Comparison of ENCODE assay signal across 10 mouse cellular contexts in genomic region chr6:29432676-29433037, GRCm38 (mm10). TPM values are rescaled to one million over a fixed set of nuclear protein-coding genes. Genes with fewer than 3 reads are reported as not detected.
DNase-seq lines count a peak whose midpoint lies in the region; ATAC-seq and TF ChIP-seq lines count a peak whose summit lies in the region.
"Had no signal": no experiment of that assay in that cellular context is flagged by ENCODE, and none has a peak within 500 bp of the region (broad histone marks: within the 10 kb centered on the region; RNA-seq: fewer than 3 reads in every experiment).

No protein-coding gene starts in this region.

- peaks cover 22% of the 10 kb centered on the region for H3K79me3 ChIP-seq in C2C12 (ENCODE audit: low read depth)

- no peak overlapping the region; the same call in 1 of the 2 replicates for H3K9ac ChIP-seq in hindbrain, embryonic 11.5 days (ENCODE audit: low read depth, low read length)

- H3K4me1 ChIP-seq in hindbrain, embryonic 11.5 days (replicated peaks; ENCODE audit: control insufficient read depth, insufficient read depth, low read length) = peaks cover 24% of the 10 kb centered on the region
- peaks cover 50% of the 10 kb centered on the region for H3K4me1 ChIP-seq in midbrain, embryonic 10.5 days

- peak overlapping the region; percentile 86 for H3K4me2 ChIP-seq in hindbrain, embryonic 11.5 days (replicated peaks; ENCODE audit: low read depth, low read length)

- no peak for TF ChIP-seq CTCF in gastrocnemius, adult 2 months (IDR thresholded peaks at IDR 0.05)
- TF ChIP-seq CTCF in C2C12 (IDR thresholded peaks at IDR 0.05; ENCODE audit: control insufficient read depth, insufficient read depth, insufficient read length) = no peak

- no peaks in the 10 kb centered on the region for H3K9me3 ChIP-seq in hindbrain, embryonic 11.5 days (ENCODE audit: control insufficient read depth, low read length)
- no peaks in the 10 kb centered on the region for H3K9me3 ChIP-seq in midbrain, embryonic 10.5 days (replicated peaks)

- no peak for ATAC-seq in hindbrain, embryonic 11.5 days (ENCODE audit: low FRiP score)
- ATAC-seq in erythroblast, adult 5-6 weeks (replicated peaks; ENCODE audit: low FRiP score, poor library complexity, severe bottlenecking) = no peak

- H3ac ChIP-seq in C2C12 (ENCODE audit: control insufficient read depth, insufficient read length, low read depth) = no peak overlapping the region

- H3K79me2 ChIP-seq in C2C12 (ENCODE audit: control insufficient read depth, insufficient read depth) = peaks cover 42% of the 10 kb centered on the region

- DNase-seq in gastrocnemius, adult 2 months = no peak
- DNase-seq in gastrocnemius, postnatal 14 days = no peak
- DNase-seq in hindbrain, embryonic 11.5 days (ENCODE audit: low spot score) = peak; percentile 26
- no peak for DNase-seq in midbrain, embryonic 10.5 days (ENCODE audit: low spot score)
- no peak for DNase-seq in thymus, postnatal 14 days
- DNase-seq in spleen, adult 12 weeks (ENCODE audit: low spot score) = no peak
- DNase-seq: right cerebral cortex, postnatal 25 days had no signal

- H3K27ac ChIP-seq in gastrocnemius, adult 2 months = peak overlapping the region; percentile 99
- no peak overlapping the region for H3K27ac ChIP-seq in hindbrain, embryonic 11.5 days (ENCODE audit: low read depth, low read length)
- H3K27ac ChIP-seq in midbrain, embryonic 10.5 days (replicated peaks) = peak overlapping the region; percentile 76; the same call in 1 of the 2 replicates

- peaks cover 7% of the 10 kb centered on the region for H3K36me3 ChIP-seq in C2C12 (ENCODE audit: control insufficient read depth, insufficient read depth)
- H3K36me3 ChIP-seq in hindbrain, embryonic 11.5 days (ENCODE audit: control insufficient read depth, insufficient read depth, low read length) = no peaks in the 10 kb centered on the region
- H3K36me3 ChIP-seq in midbrain, embryonic 10.5 days = no peaks in the 10 kb centered on the region

- intact Hi-C loops in gastrocnemius, adult 2 months (cut with DNase I) = no loop called here
- intact Hi-C loops in gastrocnemius, postnatal 14 days (cut with DNase I; ENCODE audit: low total_unique reads) = no loop called here

- peak overlapping the region; percentile 94 for H3K4me3 ChIP-seq in gastrocnemius, adult 2 months
- H3K4me3 ChIP-seq in C2C12 (ENCODE audit: insufficient read depth, poor library complexity, severe bottlenecking) = peak overlapping the region; percentile 64
- peak overlapping the region; percentile 42 for H3K4me3 ChIP-seq in hindbrain, embryonic 11.5 days (ENCODE audit: low read depth, low read length)
- H3K4me3 ChIP-seq in midbrain, embryonic 10.5 days = peak overlapping the region; percentile 58

- no peaks in the 10 kb centered on the region for H3K27me3 ChIP-seq in C2C12 (ENCODE audit: control insufficient read depth, insufficient read depth, insufficient read length)
- H3K27me3 ChIP-seq in hindbrain, embryonic 11.5 days (ENCODE audit: control insufficient read depth, insufficient read depth, low read length) = peaks cover 30% of the 10 kb centered on the region
- peaks cover 61% of the 10 kb centered on the region for H3K27me3 ChIP-seq in midbrain, embryonic 10.5 days (ENCODE audit: low read depth, poor library complexity, severe bottlenecking)

TF ChIP-seq in C2C12, 6 proteins besides CTCF, POLR2A, EP300 and RAD21:
- no peak for TF ChIP-seq USF1 (IDR thresholded peaks at IDR 0.05; ENCODE audit: low read depth)

RNA-seq across cellular contexts. Expression of gene Flnc, which starts 0.4 kb away (rescaled TPM):
- 100 to 1,000 TPM; 285 to 430 TPM for total RNA-seq in gastrocnemius, adult 2 months (2021)
- total RNA-seq in gastrocnemius, postnatal 14 days (2021) = 100 to 1,000 TPM; 267 to 438 TPM
- polyA plus RNA-seq in C2C12 (2012; fragmentation: generic; extraction: Trizol) = 51.0 TPM
- polyA plus RNA-seq in hindbrain, embryonic 11.5 days (2014; fragmentation: Nextera tagmentation; extraction: Ambion mirVana) = 2.5 and 2.9 TPM in 2 replicates
- polyA plus RNA-seq in midbrain, embryonic 10.5 days (2016; fragmentation: Nextera tagmentation; extraction: Ambion mirVana) = 2.8 and 4.1 TPM in 2 replicates
- not detected in 2 replicates for total RNA-seq in erythroblast, adult 5-6 weeks (2015; ENCODE audit: low replicate concordance)
- not detected in 2 replicates for total RNA-seq in erythroblast, adult 5-6 weeks (2017; ENCODE audit: low replicate concordance)

RNA-seq across cellular contexts. Expression of gene Atp6v1f, which starts 34.9 kb away (rescaled TPM):
- 100 to 1,000 TPM; 110 to 112 TPM for total RNA-seq in gastrocnemius, adult 2 months (2021)
- total RNA-seq in gastrocnemius, postnatal 14 days (2021) = 10 to 100 TPM; 97.8 to 99.2 TPM
- polyA plus RNA-seq in C2C12 (2012; fragmentation: generic; extraction: Trizol) = 210 TPM
- 209 and 215 TPM in 2 replicates for polyA plus RNA-seq in hindbrain, embryonic 11.5 days (2014; fragmentation: Nextera tagmentation; extraction: Ambion mirVana)
- polyA plus RNA-seq in midbrain, embryonic 10.5 days (2016; fragmentation: Nextera tagmentation; extraction: Ambion mirVana) = 202 and 219 TPM in 2 replicates
- total RNA-seq in erythroblast, adult 5-6 weeks (2015; ENCODE audit: low replicate concordance) = 61.9 and 77.2 TPM in 2 replicates
- total RNA-seq in erythroblast, adult 5-6 weeks (2017; ENCODE audit: low replicate concordance) = 27.2 and 37.2 TPM in 2 replicates

RNA-seq across cellular contexts. Expression of gene Ccdc136, which starts 36.5 kb away (rescaled TPM):
- total RNA-seq in gastrocnemius, adult 2 months (2021) = 10 to 100 TPM in 1 of 2 experiments, 1 to 10 TPM in 1; 9.6 to 10.5 TPM
- 10 to 100 TPM in 1 of 2 experiments, 1 to 10 TPM in 1; 9.6 to 13.2 TPM for total RNA-seq in gastrocnemius, postnatal 14 days (2021)
- polyA plus RNA-seq in C2C12 (2012; fragmentation: generic; extraction: Trizol) = 8.1 TPM
- 25.4 and 27.0 TPM in 2 replicates for polyA plus RNA-seq in hindbrain, embryonic 11.5 days (2014; fragmentation: Nextera tagmentation; extraction: Ambion mirVana)
- 20.9 and 21.7 TPM in 2 replicates for polyA plus RNA-seq in midbrain, embryonic 10.5 days (2016; fragmentation: Nextera tagmentation; extraction: Ambion mirVana)
- not detected in 2 replicates for total RNA-seq in erythroblast, adult 5-6 weeks (2015; ENCODE audit: low replicate concordance)
- not detected in 2 replicates for total RNA-seq in erythroblast, adult 5-6 weeks (2017; ENCODE audit: low replicate concordance)

RNA-seq across cellular contexts. Expression of gene Atp6v1fnb, which starts 38.6 kb away (rescaled TPM):
- total RNA-seq in gastrocnemius, adult 2 months (2021) = not detected
- total RNA-seq in gastrocnemius, postnatal 14 days (2021) = not detected
- not detected for polyA plus RNA-seq in C2C12 (2012; fragmentation: generic; extraction: Trizol)
- polyA plus RNA-seq in hindbrain, embryonic 11.5 days (2014; fragmentation: Nextera tagmentation; extraction: Ambion mirVana) = not detected in 2 replicates
- not detected in 2 replicates for polyA plus RNA-seq in midbrain, embryonic 10.5 days (2016; fragmentation: Nextera tagmentation; extraction: Ambion mirVana)
- not detected in 2 replicates for total RNA-seq in erythroblast, adult 5-6 weeks (2015; ENCODE audit: low replicate concordance)
- not detected in 2 replicates for total RNA-seq in erythroblast, adult 5-6 weeks (2017; ENCODE audit: low replicate concordance)

RNA-seq across cellular contexts. Expression of gene Opn1sw, which starts 44.4 kb away (rescaled TPM):
- under 1 TPM; 0.17 to 0.18 TPM for total RNA-seq in gastrocnemius, adult 2 months (2021)
- under 1 TPM; 0.09 to 0.14 TPM for total RNA-seq in gastrocnemius, postnatal 14 days (2021)
- 0.06 TPM for polyA plus RNA-seq in C2C12 (2012; fragmentation: generic; extraction: Trizol)
- 0.10 and 0.31 TPM in 2 replicates for polyA plus RNA-seq in hindbrain, embryonic 11.5 days (2014; fragmentation: Nextera tagmentation; extraction: Ambion mirVana)
- polyA plus RNA-seq in midbrain, embryonic 10.5 days (2016; fragmentation: Nextera tagmentation; extraction: Ambion mirVana) = 0.14 and 0.20 TPM in 2 replicates
- not detected in 2 replicates for total RNA-seq in erythroblast, adult 5-6 weeks (2015; ENCODE audit: low replicate concordance)
- not detected in 2 replicates for total RNA-seq in erythroblast, adult 5-6 weeks (2017; ENCODE audit: low replicate concordance)
- total RNA-seq: adrenal gland, postnatal 36 days had no signal

Comparison
In these comparisons a context has a peak if more than half of its experiments do, and no peak if none do; other contexts are left out.
1. H3K4me3 ChIP-seq: peak in every context shown above with its lines; median percentile 94 in gastrocnemius, adult 2 months; 64 in C2C12; 58 in midbrain, embryonic 10.5 days; 42 in hindbrain, embryonic 11.5 days.
2. RNA of gene Flnc, which starts 0.4 kb away (total RNA-seq): 267 to 438 TPM in gastrocnemius, postnatal 14 days and 285 to 430 TPM in gastrocnemius, adult 2 months; not detected in erythroblast, adult 5-6 weeks; every median in the first group is over 100 times any median in the second.
3. RNA of gene Ccdc136, which starts 36.5 kb away (total RNA-seq): 9.6 to 13.2 TPM in gastrocnemius, postnatal 14 days and 9.6 to 10.5 TPM in gastrocnemius, adult 2 months; not detected in erythroblast, adult 5-6 weeks; every median in the first group is over 10 times any median in the second.